Mouse (Mus musculus): ENCODE measurements around the gene Bri3bp. TPM values are rescaled to one million over a fixed set of nuclear protein-coding genes. Genes with fewer than 3 reads are reported as not detected.
"Not testable (repeated sequence)": the region's sequence is repeated elsewhere in the genome, so short reads cannot be mapped to it uniquely, and the experiment has no call there.

Bri3bp gene
- polyA plus RNA-seq, 1 experiment from 2014 or later: 44.4 TPM

- H3K4me3 ChIP-seq (ENCODE audit: low read length); H3K9me3 ChIP-seq (ENCODE audit: low read length); H3K27me3 ChIP-seq (ENCODE audit: insufficient read depth, low read length); H3K9ac ChIP-seq (replicated peaks; ENCODE audit: low read length); ATAC-seq (ENCODE audit: low FRiP score, low TSS enrichment); H3K4me2 ChIP-seq (replicated peaks; ENCODE audit: low read depth, low read length); H3K27ac ChIP-seq (ENCODE audit: low read length): not testable (repeated sequence)
- peaks cover 12% of the 10 kb centered on the region for H3K4me1 ChIP-seq (ENCODE audit: insufficient read depth, low read length)
- peaks cover 41% of the 10 kb centered on the region for H3K36me3 ChIP-seq (ENCODE audit: insufficient read depth, low read length)
- 97% methylated on average over 2 of the region's 2 CpGs for WGBS
These were observed 9.0 kb upstream of the Bri3bp start for GRCm38 (mm10) chr5:125432324-125432723.

DNA sequence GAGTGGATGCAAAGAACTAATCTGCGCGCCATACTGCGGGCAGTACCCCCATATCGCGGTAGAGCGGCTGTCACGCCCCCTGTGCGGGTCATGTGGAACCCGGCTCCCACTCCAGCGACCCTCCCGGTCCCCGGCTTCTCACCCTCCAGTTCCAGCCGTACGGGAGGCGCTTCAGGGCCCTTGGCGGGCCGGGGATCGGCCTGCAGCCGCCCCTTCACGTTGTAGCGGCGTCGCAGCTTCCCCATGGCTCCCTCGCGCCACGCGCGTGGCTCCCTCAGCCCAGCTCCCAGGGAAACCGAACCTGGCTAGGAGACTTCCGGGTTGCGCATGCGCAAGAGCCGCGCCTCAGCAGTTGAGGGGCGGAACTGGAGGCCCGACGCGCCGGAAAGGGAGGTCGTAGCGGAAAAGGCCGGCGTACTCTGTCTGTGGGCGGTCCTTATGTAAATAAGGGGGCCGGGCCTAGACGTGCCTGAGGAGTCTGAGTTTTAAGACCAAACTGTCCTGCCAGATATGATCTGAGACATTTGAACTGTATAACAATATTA lies 7.5 kb upstream of the Bri3bp start, which contains the start of gene Dhx37:
TSS of gene Dhx37 (minus strand) at position 329 of the 545 bp plus-strand sequence.
- peak within 1 kb of the TSS; percentile 71 for H3K4me2 ChIP-seq (replicated peaks; ENCODE audit: low read depth, low read length)
- ATAC-seq (ENCODE audit: low FRiP score, low TSS enrichment): peak; percentile 98
- peak within 1 kb of the TSS; percentile 83 for H3K9ac ChIP-seq (replicated peaks; ENCODE audit: low read length)
- peak within 1 kb of the TSS; percentile 84 for H3K4me3 ChIP-seq (ENCODE audit: low read length)
- H3K4me1 ChIP-seq (ENCODE audit: insufficient read depth, low read length): peaks cover 12% of the 10 kb centered on the region
- H3K9me3 ChIP-seq (ENCODE audit: low read length): no peaks in the 10 kb centered on the region
- no peaks in the 10 kb centered on the region for H3K27me3 ChIP-seq (ENCODE audit: insufficient read depth, low read length)
- H3K36me3 ChIP-seq (ENCODE audit: insufficient read depth, low read length): peaks cover 28% of the 10 kb centered on the region
- WGBS: under 1% methylated on average over 46 of the region's 46 CpGs
- H3K27ac ChIP-seq (ENCODE audit: low read length): 0 out of 2 replicates have a peak within 1 kb of the TSS, but pooled peaks have one; percentile 44

- Histone ChIP-seq H3K4me2 (replicated peaks; ENCODE audit: low read depth, low read length) (peak overlapping the region; percentile 71), H3K4me1 (ENCODE audit: insufficient read depth, low read length) (peaks cover 12% of the 10 kb centered on the region), H3K4me3 (ENCODE audit: low read length) (peak overlapping the region; percentile 84), H3K36me3 (ENCODE audit: insufficient read depth, low read length) (peaks cover 23% of the 10 kb centered on the region)
- not testable (repeated sequence) for H3K9ac ChIP-seq (replicated peaks; ENCODE audit: low read length); ATAC-seq (ENCODE audit: low FRiP score, low TSS enrichment); H3K27ac ChIP-seq (ENCODE audit: low read length); H3K9me3 ChIP-seq (ENCODE audit: low read length); H3K27me3 ChIP-seq (ENCODE audit: insufficient read depth, low read length)
- 59% methylated on average over 15 of the region's 15 CpGs for WGBS
These were observed 7.0 kb upstream of the Bri3bp start for GRCm38 (mm10) chr5:125434347-125434746.

GRCm38 (mm10) chr5:125440583-125441233 lies 660 bp upstream of the Bri3bp start:
- H3K4me1 ChIP-seq (ENCODE audit: insufficient read depth, low read length): peaks cover 12% of the 10 kb centered on the region
- H3K36me3 ChIP-seq (ENCODE audit: insufficient read depth, low read length): no peaks in the 10 kb centered on the region
- H3K9ac ChIP-seq (replicated peaks; ENCODE audit: low read length): peak overlapping the region; percentile 94
- peak overlapping the region; percentile 87 for H3K4me3 ChIP-seq (ENCODE audit: low read length)
- peak overlapping the region; percentile 79 for H3K4me2 ChIP-seq (replicated peaks; ENCODE audit: low read depth, low read length)
- WGBS: 4% methylated on average over 7 of the region's 7 CpGs
- H3K27me3 ChIP-seq (ENCODE audit: insufficient read depth, low read length): no peaks in the 10 kb centered on the region
- H3K9me3 ChIP-seq (ENCODE audit: low read length): no peaks in the 10 kb centered on the region
- ATAC-seq (ENCODE audit: low FRiP score, low TSS enrichment): no peak
- no peak overlapping the region for H3K27ac ChIP-seq (ENCODE audit: low read length)

- Histone ChIP-seq H3K36me3 (ENCODE audit: insufficient read depth, low read length) (no peaks in the 10 kb centered on the region), H3K27me3 (ENCODE audit: insufficient read depth, low read length) (no peaks in the 10 kb centered on the region), H3K4me1 (ENCODE audit: insufficient read depth, low read length) (peaks cover 15% of the 10 kb centered on the region), H3K9me3 (ENCODE audit: low read length) (no peaks in the 10 kb centered on the region), H3K9ac (replicated peaks; ENCODE audit: low read length) (peak overlapping the region; percentile 94), H3K4me3 (ENCODE audit: low read length) (peak overlapping the region; percentile 87), H3K27ac (ENCODE audit: low read length) (peak overlapping the region; percentile 80), H3K4me2 (replicated peaks; ENCODE audit: low read depth, low read length) (peak overlapping the region; percentile 79)
- ATAC-seq (ENCODE audit: low FRiP score, low TSS enrichment): no peak; the same call in 1 of the 2 replicates
- 18% methylated on average over 27 of the region's 27 CpGs for WGBS
These were observed 998 bp downstream of the Bri3bp start for GRCm38 (mm10) chr5:125442136-125442995.

DNA sequence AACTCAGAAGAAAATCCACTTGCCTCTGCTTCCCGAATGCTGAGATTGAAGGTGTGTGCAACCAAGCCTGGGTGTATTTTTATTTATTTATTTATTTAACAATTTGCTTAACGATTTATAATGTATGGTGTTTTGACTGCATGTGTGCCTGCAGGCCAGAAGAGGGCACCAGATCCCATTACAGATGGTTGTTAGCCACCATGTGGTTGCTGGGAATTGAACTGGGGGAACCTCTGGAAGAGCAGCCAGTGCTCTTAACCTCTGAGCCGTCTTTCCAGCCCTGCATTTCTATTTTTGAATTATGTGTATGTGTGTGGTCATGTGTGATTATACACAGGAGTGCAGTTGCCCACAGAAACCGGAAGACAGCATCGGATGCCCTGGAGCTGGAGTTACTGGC lies 2.0 kb downstream of the Bri3bp start:
- H3K9ac ChIP-seq (replicated peaks; ENCODE audit: low read length): no peak overlapping the region
- H3K4me3 ChIP-seq (ENCODE audit: low read length): no peak overlapping the region
- no peaks in the 10 kb centered on the region for H3K36me3 ChIP-seq (ENCODE audit: insufficient read depth, low read length)
- no peaks in the 10 kb centered on the region for H3K27me3 ChIP-seq (ENCODE audit: insufficient read depth, low read length)
- no peak for ATAC-seq (ENCODE audit: low FRiP score, low TSS enrichment)
- no peak overlapping the region for H3K27ac ChIP-seq (ENCODE audit: low read length)
- H3K4me2 ChIP-seq (replicated peaks; ENCODE audit: low read depth, low read length): no peak overlapping the region
- peaks cover 15% of the 10 kb centered on the region for H3K4me1 ChIP-seq (ENCODE audit: insufficient read depth, low read length)
- no peaks in the 10 kb centered on the region for H3K9me3 ChIP-seq (ENCODE audit: low read length)
- 87% methylated on average over 5 of the region's 5 CpGs for WGBS

GRCm38 (mm10) chr5:125443915-125444314 lies 2.5 kb downstream of the Bri3bp start:
- H3K9me3 ChIP-seq (ENCODE audit: low read length): no peaks in the 10 kb centered on the region
- WGBS: 84% methylated on average over 3 of the region's 3 CpGs

GRCm38 (mm10) chr5:125444554-125444953 lies 3.2 kb downstream of the Bri3bp start:
- no peak overlapping the region for H3K27ac ChIP-seq (ENCODE audit: low read length)
- no peaks in the 10 kb centered on the region for H3K9me3 ChIP-seq (ENCODE audit: low read length)
- no peaks in the 10 kb centered on the region for H3K36me3 ChIP-seq (ENCODE audit: insufficient read depth, low read length)
- no peak overlapping the region for H3K4me3 ChIP-seq (ENCODE audit: low read length)
- no peak for ATAC-seq (ENCODE audit: low FRiP score, low TSS enrichment)
- H3K27me3 ChIP-seq (ENCODE audit: insufficient read depth, low read length): no peaks in the 10 kb centered on the region
- H3K9ac ChIP-seq (replicated peaks; ENCODE audit: low read length): no peak overlapping the region
- peaks cover 15% of the 10 kb centered on the region for H3K4me1 ChIP-seq (ENCODE audit: insufficient read depth, low read length)
- WGBS: 97% methylated on average over 4 of the region's 4 CpGs
- H3K4me2 ChIP-seq (replicated peaks; ENCODE audit: low read depth, low read length): no peak overlapping the region

More at GRCm38 (mm10) chr5:125443915-125444314, 2.5 kb downstream of the Bri3bp start:
- Histone ChIP-seq H3K4me1 (ENCODE audit: insufficient read depth, low read length) (peaks cover 15% of the 10 kb centered on the region), H3K4me2 (replicated peaks; ENCODE audit: low read depth, low read length) (no peak overlapping the region), H3K4me3 (ENCODE audit: low read length) (no peak overlapping the region), H3K27me3 (ENCODE audit: insufficient read depth, low read length) (no peaks in the 10 kb centered on the region), H3K27ac (ENCODE audit: low read length) (no peak overlapping the region), H3K36me3 (ENCODE audit: insufficient read depth, low read length) (no peaks in the 10 kb centered on the region), H3K9ac (replicated peaks; ENCODE audit: low read length) (no peak overlapping the region)
- no peak for ATAC-seq (ENCODE audit: low FRiP score, low TSS enrichment)

DNA sequence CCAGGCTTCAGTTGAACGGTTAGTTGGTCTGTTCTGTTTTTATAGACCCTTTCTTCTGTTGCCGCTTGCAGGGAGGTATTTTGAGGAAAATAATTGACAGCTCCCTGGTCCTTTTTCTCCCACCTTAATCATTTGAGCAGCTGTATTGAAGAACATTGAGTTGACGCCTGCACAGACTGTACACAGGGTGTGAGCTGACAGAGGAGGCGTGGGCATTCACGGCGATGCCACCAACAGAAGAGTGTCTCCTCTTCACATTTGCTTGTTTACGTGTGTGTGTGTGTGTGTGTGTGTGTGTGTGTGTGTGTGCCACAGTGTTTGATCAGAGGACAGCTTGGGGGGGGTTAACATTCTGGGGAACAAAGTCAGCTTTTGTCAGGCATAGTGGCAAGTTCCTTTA lies 5.0 kb downstream of the Bri3bp start:
- peaks cover 15% of the 10 kb centered on the region for H3K4me1 ChIP-seq (ENCODE audit: insufficient read depth, low read length)
- no peak overlapping the region for H3K27ac ChIP-seq (ENCODE audit: low read length)
- ATAC-seq (ENCODE audit: low FRiP score, low TSS enrichment): no peak
- H3K9ac ChIP-seq (replicated peaks; ENCODE audit: low read length): no peak overlapping the region
- no peaks in the 10 kb centered on the region for H3K27me3 ChIP-seq (ENCODE audit: insufficient read depth, low read length)
- H3K9me3 ChIP-seq (ENCODE audit: low read length): no peaks in the 10 kb centered on the region
- 76% methylated on average over 7 of the region's 7 CpGs for WGBS
- H3K4me2 ChIP-seq (replicated peaks; ENCODE audit: low read depth, low read length): no peak overlapping the region
- no peaks in the 10 kb centered on the region for H3K36me3 ChIP-seq (ENCODE audit: insufficient read depth, low read length)
- no peak overlapping the region for H3K4me3 ChIP-seq (ENCODE audit: low read length)

All from kidney, embryonic 16.5 days (tissue).